Mouse (Mus musculus): ENCODE results near the gene Rlim. TPM values are rescaled to one million over a fixed set of nuclear protein-coding genes. Genes with fewer than 3 reads are reported as not detected.

Gene Rlim
- polyA plus RNA-seq, 1 experiment = 7.1 TPM

DNA sequence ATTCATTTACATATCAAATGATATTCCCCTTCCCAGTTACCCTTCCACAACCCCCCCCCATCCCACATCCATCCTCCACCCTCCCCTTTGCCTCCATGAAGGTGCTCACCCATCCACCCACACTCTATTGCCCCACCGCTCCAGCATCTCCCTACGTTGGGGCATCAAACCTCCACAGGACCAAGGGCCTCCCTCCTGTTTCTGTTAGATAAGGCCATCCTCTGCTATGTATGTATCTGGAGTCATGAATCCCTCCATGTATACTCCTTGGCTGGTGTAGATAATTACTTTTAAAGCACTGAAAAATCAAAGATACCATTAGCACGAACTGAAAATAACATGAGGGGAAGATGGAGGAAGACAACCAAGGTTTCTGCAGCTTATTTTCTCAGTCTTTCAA is 41.4 kb downstream of the Rlim start:
- H3K4me3 ChIP-seq (ENCODE audit: control insufficient read depth, low read depth, low read length) = no peak overlapping the region
- H3K27ac ChIP-seq (ENCODE audit: control insufficient read depth, insufficient read depth, low read depth, low read length) = no peak overlapping the region
- no peaks in the 10 kb centered on the region for H3K27me3 ChIP-seq (ENCODE audit: control insufficient read depth, insufficient read depth, low read length)
- no peaks in the 10 kb centered on the region for H3K4me1 ChIP-seq (ENCODE audit: control insufficient read depth, insufficient read depth, low read length)
- TF ChIP-seq POLR2A (IDR thresholded peaks at IDR 0.05; ENCODE audit: control insufficient read depth, low read depth, low read length) (no peak), CTCF (IDR thresholded peaks at IDR 0.05; ENCODE audit: control insufficient read depth, insufficient read depth, insufficient replicate concordance, low read depth, low read length) (no peak)
- no peaks in the 10 kb centered on the region for H3K36me3 ChIP-seq (ENCODE audit: control insufficient read depth, insufficient read depth, low read length)

DNA sequence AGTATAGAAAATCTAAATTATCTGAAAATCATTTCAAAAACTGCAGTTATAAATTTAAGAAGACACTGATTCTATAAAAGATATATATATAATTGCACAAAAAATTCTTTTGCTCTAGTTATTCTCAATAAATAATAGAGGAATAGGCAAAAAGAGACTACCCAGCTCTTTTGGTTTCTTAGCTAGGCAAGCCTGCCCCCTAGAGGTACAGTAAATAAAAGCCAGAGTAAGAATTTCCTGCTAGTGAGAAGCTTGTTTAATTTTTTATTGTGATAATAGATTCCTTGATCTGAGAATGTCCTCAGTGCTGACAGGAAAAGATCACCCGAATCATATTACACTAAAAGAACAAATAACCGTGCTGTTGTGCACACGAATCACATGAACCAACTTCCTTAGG is 43.8 kb downstream of the Rlim start:
- no peak overlapping the region for H3K27ac ChIP-seq (ENCODE audit: control insufficient read depth, insufficient read depth, low read depth, low read length)
- H3K4me1 ChIP-seq (ENCODE audit: control insufficient read depth, insufficient read depth, low read length) = no peaks in the 10 kb centered on the region
- H3K4me3 ChIP-seq (ENCODE audit: control insufficient read depth, low read depth, low read length) = no peak overlapping the region
- H3K36me3 ChIP-seq (ENCODE audit: control insufficient read depth, insufficient read depth, low read length) = no peaks in the 10 kb centered on the region
- no peak for TF ChIP-seq POLR2A (IDR thresholded peaks at IDR 0.05; ENCODE audit: control insufficient read depth, low read depth, low read length)
- no peak for TF ChIP-seq CTCF (IDR thresholded peaks at IDR 0.05; ENCODE audit: control insufficient read depth, insufficient read depth, insufficient replicate concordance, low read depth, low read length)
- no peaks in the 10 kb centered on the region for H3K27me3 ChIP-seq (ENCODE audit: control insufficient read depth, insufficient read depth, low read length)

DNA sequence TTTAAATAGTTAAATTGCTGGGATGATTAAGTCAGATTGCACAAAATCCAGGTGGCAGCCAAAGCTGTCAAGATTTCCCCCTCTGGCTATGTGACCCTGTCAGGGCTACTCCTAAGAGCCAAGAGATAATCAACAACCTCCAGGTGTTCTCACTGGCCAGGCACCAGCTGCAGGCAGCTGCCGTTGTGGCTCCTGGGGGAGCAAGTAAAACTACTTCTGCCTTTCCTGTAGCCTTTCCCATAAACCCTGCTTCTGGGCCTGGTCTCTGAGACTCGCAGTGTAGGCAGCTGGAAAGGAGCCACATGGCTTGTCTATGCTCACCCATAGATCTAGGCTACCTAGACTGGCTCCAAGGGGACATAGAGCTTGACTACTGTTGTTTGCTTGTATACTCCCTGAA is 58.6 kb downstream of the Rlim start:
- no peaks in the 10 kb centered on the region for H3K27me3 ChIP-seq (ENCODE audit: control insufficient read depth, insufficient read depth, low read length)
- H3K4me1 ChIP-seq (ENCODE audit: control insufficient read depth, insufficient read depth, low read length) = no peaks in the 10 kb centered on the region
- no peak overlapping the region for H3K27ac ChIP-seq (ENCODE audit: control insufficient read depth, insufficient read depth, low read depth, low read length)
- no peak overlapping the region for H3K4me3 ChIP-seq (ENCODE audit: control insufficient read depth, low read depth, low read length)
- no peak for TF ChIP-seq POLR2A (IDR thresholded peaks at IDR 0.05; ENCODE audit: control insufficient read depth, low read depth, low read length)
- TF ChIP-seq CTCF (IDR thresholded peaks at IDR 0.05; ENCODE audit: control insufficient read depth, insufficient read depth, insufficient replicate concordance, low read depth, low read length) = no peak
- no peaks in the 10 kb centered on the region for H3K36me3 ChIP-seq (ENCODE audit: control insufficient read depth, insufficient read depth, low read length)

DNA sequence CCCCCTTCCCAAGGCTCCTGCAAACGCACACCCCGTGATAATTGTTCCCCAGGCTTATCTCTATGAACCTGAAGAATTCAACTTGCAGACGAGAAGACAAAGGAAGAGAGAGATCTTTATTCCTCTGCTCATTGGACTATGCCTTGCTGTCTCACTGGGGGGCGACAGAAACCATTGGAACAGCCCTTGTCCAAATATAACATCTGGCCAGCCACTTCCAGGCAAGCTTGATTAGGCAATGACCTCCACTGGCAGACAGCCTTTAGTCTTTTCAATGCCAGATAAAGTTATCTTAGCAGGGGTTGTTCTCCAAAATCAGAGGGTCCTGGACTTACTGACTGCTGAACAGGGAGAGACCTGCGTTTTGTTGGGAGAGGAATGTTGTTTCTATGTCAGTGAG is 62.1 kb downstream of the Rlim start:
- H3K27ac ChIP-seq (ENCODE audit: control insufficient read depth, insufficient read depth, low read depth, low read length) = no peak overlapping the region
- H3K4me1 ChIP-seq (ENCODE audit: control insufficient read depth, insufficient read depth, low read length) = no peaks in the 10 kb centered on the region
- no peaks in the 10 kb centered on the region for H3K36me3 ChIP-seq (ENCODE audit: control insufficient read depth, insufficient read depth, low read length)
- TF ChIP-seq CTCF (IDR thresholded peaks at IDR 0.05; ENCODE audit: control insufficient read depth, insufficient read depth, insufficient replicate concordance, low read depth, low read length) (no peak), POLR2A (IDR thresholded peaks at IDR 0.05; ENCODE audit: control insufficient read depth, low read depth, low read length) (no peak)
- H3K27me3 ChIP-seq (ENCODE audit: control insufficient read depth, insufficient read depth, low read length) = no peaks in the 10 kb centered on the region
- no peak overlapping the region for H3K4me3 ChIP-seq (ENCODE audit: control insufficient read depth, low read depth, low read length)

DNA sequence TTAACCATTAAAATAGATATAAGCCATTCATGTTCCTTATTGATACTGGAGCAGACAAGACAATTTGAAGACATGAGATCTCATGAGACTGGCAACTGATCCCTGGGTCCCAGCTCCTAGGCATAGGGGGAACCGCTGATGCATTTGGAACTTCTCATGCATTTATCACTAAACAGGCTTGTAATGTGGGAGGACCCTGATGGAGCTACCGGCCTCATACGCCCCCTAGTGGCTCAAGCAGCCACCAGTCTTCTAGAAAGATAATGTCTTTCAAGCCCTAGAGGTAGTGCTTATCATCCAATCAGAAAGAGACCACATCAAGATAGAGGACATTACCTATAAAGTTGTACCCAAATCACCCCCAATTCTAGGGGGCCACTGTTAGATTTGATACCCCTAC is 66.3 kb downstream of the Rlim start:
- Histone ChIP-seq H3K36me3 (ENCODE audit: control insufficient read depth, insufficient read depth, low read length) (no peaks in the 10 kb centered on the region), H3K27ac (ENCODE audit: control insufficient read depth, insufficient read depth, low read depth, low read length) (no peak overlapping the region), H3K4me3 (ENCODE audit: control insufficient read depth, low read depth, low read length) (no peak overlapping the region), H3K4me1 (ENCODE audit: control insufficient read depth, insufficient read depth, low read length) (no peaks in the 10 kb centered on the region), H3K27me3 (ENCODE audit: control insufficient read depth, insufficient read depth, low read length) (no peaks in the 10 kb centered on the region)
- TF ChIP-seq CTCF (IDR thresholded peaks at IDR 0.05; ENCODE audit: control insufficient read depth, insufficient read depth, insufficient replicate concordance, low read depth, low read length) = peak; percentile 44; the same call in 1 of the 2 replicates
- TF ChIP-seq POLR2A (IDR thresholded peaks at IDR 0.05; ENCODE audit: control insufficient read depth, low read depth, low read length) = no peak

Other genes with a start within 250 kb of the Rlim start
- 1.7 and 2.8 TPM in 2 replicates for gene Slc16a2, start 159.3 kb downstream of the Rlim start, polyA plus RNA-seq (2012; rRNA removed)
- 0.33 and 0.43 TPM in 2 replicates for gene Nexmif, start 219.9 kb upstream of the Rlim start, polyA plus RNA-seq (2012; rRNA removed)

Measured in testis, adult 2 months (tissue).